Mouse (Mus musculus) cortical plate, adult 2 months (tissue): ENCODE results near the gene Sp8. TPM values are rescaled to one million over a fixed set of nuclear protein-coding genes. Genes with fewer than 3 reads are reported as not detected.

ENCODE experiments used
- H3K27ac ChIP-seq: fragments of 200-500 bp; 2 replicates; pipeline ENCODE4 v1.5.1; 2012; ENCODE audit warnings: low read length, control low read depth, inconsistent platforms; ENCODE audit not compliant: insufficient read depth
- H3K4me1 ChIP-seq: fragments of 200-500 bp; 2 replicates; pipeline ENCODE4 v1.6.1; 2011; ENCODE audit warnings: low read length; ENCODE audit not compliant: control insufficient read depth, insufficient read depth
- H3K4me3 ChIP-seq: fragments of 200-500 bp; 2 replicates; pipeline ENCODE4 v1.5.1; 2011; ENCODE audit warnings: mild to moderate bottlenecking, low read length, control low read depth; ENCODE audit not compliant: insufficient read depth
- CTCF ChIP-seq: fragments of 200-500 bp; IDR thresholded peaks from 2 replicates; pipeline ENCODE4 v1.5.1; 2011; ENCODE audit warnings: mild to moderate bottlenecking, control low read depth, low read length; ENCODE audit not compliant: insufficient read depth; ENCODE audit errors: extremely low read depth
- POLR2A ChIP-seq: fragments of 200-500 bp; IDR thresholded peaks from 2 replicates; pipeline ENCODE4 v1.6.1; 2011; ENCODE audit warnings: mild to moderate bottlenecking, low read length, control low read depth; ENCODE audit not compliant: insufficient read depth; ENCODE audit errors: extremely low read depth
- polyA plus RNA-seq: library from polyadenylated mRNA; depleted of rRNA; stranded (reverse); fragments of >200 nt; gene quantifications from 2 replicates; pipeline ENCODE4 v1.2.3, GENCODE M21; 2012

The Sp8 gene
- polyA plus RNA-seq, 1 experiment: 1.2 TPM

DNA sequence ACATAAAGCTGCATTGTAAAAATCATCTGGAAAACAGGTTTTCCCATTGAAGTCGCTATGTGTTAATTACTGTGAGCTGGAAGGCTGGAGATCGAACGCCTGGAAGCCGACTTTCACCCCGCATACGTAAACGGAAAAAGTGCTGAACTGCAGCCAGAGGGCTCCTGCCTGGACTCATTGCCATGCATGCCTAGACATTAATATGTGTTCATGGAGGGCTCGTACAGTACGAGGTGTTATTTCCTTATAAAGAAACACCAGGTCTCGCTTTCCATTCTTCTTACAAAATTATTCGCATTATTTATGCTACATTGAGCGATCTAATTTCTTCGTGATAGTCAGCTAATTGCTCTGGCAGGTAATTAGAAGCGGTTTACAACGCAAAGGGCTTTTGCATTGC, 5.8 kb upstream of the Sp8 start:
- no peak overlapping the region for H3K27ac ChIP-seq
- H3K4me3 ChIP-seq: no peak overlapping the region
- no peaks in the 10 kb centered on the region for H3K4me1 ChIP-seq
- TF ChIP-seq CTCF: no peak
- TF ChIP-seq POLR2A: no peak

DNA sequence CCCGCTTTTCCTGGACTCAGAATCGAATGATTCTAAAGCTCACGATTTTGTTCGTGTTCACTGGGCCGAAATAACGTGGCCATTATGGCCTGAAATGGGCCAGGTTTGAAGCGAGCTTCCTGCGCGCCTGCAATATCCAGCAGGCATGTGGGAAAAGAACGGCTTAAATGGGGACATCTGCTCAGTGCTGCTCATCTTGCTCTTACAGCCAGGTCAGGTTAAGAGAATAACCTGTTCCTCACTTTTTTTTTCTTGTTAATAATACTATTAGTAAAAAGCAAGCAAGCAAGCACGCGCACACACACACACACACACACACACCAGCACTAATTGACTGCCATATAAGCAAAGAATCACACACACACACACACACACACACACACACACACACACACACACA, 5.3 kb upstream of the Sp8 start:
- TF ChIP-seq POLR2A: no peak
- TF ChIP-seq CTCF: no peak
- Histone ChIP-seq H3K4me1 (no peaks in the 10 kb centered on the region), H3K4me3 (no peak overlapping the region), H3K27ac (no peak overlapping the region)

- TF ChIP-seq CTCF: no peak
- TF ChIP-seq POLR2A: no peak
- Histone ChIP-seq H3K4me1 (no peaks in the 10 kb centered on the region), H3K27ac (no peak overlapping the region), H3K4me3 (no peak overlapping the region)
Measured at GRCm38 (mm10) chr12:118841381-118841922, 4.7 kb upstream of the Sp8 start.

DNA sequence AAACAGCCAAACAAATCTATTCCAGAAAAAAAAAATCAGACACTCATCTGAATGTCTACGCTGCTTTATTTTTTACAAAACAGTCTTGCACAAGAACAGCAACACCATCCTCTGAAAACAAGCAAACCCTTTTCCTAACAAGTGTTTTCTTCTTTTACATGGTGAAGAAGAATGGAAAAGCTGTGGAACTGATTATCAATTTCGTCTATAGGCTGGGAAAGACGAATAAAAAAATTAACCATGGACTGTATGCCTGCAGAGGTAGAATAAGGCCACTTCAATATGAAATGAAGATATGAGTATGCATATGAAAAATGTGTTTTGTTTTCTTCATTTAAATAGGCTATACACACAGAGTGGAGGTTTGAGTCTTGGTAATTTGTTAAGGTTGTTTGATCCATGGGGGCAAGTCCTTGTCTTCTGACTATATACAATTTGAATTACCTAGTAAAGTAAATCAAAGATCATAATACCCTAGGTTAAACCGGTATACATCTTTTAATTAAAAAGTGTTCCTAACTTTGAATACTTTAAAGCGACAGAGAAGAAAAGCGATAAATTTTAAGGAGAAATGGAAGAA, 4.1 kb upstream of the Sp8 start:
- TF ChIP-seq CTCF: no peak
- no peak for TF ChIP-seq POLR2A
- Histone ChIP-seq H3K4me1 (no peaks in the 10 kb centered on the region), H3K4me3 (no peak overlapping the region), H3K27ac (no peak overlapping the region)

DNA sequence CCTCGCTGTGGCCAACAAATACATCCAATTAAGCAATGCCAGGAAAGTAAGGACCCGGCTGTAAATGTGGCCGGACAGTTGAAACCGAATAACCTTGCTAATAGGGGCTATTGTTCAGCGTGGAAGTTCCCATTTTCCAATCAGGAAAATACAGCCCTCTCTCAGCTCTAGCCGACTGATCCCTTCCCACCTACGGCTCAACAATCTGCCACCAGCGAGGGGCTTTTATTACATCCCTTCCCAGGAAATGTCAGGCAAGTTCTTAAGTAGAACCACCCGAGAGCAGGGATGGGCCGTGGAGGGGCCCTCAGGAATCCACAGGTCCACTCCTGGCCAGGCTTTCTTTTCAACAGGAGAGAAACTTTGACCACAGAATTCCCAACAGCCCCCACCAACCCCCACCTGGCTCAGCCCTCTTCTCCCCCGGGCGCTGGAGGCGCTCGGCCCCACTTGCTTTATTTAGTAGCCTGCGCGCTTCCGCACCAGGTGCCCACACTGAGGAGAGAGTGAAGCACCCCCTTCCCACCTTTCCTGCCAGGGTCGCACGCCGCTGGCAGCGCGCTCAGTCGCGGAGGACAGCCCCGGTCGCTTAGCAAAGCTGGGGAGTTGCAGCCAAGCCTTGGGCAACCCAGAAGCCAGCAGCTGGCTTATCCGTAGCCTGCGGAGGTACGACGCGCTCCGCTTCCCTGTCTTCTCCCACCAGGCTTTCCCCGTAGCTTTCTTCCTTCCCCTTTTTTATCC, 3.3 kb upstream of the Sp8 start:
- no peak for TF ChIP-seq CTCF
- TF ChIP-seq POLR2A: no peak
- Histone ChIP-seq H3K4me1 (no peaks in the 10 kb centered on the region), H3K27ac (no peak overlapping the region), H3K4me3 (no peak overlapping the region)

DNA sequence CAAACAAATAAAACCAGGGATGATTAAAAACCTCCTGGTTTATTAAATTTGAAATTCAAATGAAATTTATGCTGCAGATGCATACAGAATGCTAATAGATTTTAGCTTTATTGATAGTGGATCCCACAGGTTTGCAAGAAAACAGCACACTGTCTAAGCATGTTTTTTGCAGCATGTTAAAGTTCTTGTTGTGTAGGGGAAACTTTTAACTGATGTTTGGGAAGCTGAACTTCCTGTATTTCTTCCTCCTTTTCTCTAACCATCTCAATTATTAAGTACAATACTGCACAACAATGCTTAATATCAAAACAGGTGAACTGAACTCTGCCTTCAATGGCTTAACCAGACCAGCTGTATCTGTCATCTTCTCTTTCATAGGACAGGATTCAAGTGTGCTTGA, 2.0 kb upstream of the Sp8 start:
- Histone ChIP-seq H3K4me3 (no peak overlapping the region), H3K4me1 (no peaks in the 10 kb centered on the region), H3K27ac (no peak overlapping the region)
- no peak for TF ChIP-seq POLR2A
- no peak for TF ChIP-seq CTCF

GRCm38 (mm10) chr12:118844841-118845240, 1.3 kb upstream of the Sp8 start:
- Histone ChIP-seq H3K4me1 (no peaks in the 10 kb centered on the region), H3K27ac (no peak overlapping the region), H3K4me3 (no peak overlapping the region)
- no peak for TF ChIP-seq CTCF
- TF ChIP-seq POLR2A: no peak

GRCm38 (mm10) chr12:118845351-118845750, 778 bp upstream of the Sp8 start:
- Histone ChIP-seq H3K4me1 (no peaks in the 10 kb centered on the region), H3K27ac (no peak overlapping the region), H3K4me3 (no peak overlapping the region)
- TF ChIP-seq CTCF (no peak), POLR2A (no peak)

GRCm38 (mm10) chr12:118846649-118847321, 656 bp downstream of the Sp8 start:
- TF ChIP-seq POLR2A (no peak), CTCF (no peak)
- H3K4me1 ChIP-seq: no peaks in the 10 kb centered on the region
- no peak overlapping the region for H3K27ac ChIP-seq
- peak overlapping the region; percentile 67 for H3K4me3 ChIP-seq
